Mouse (Mus musculus) thymus, adult 2 months (tissue): ENCODE data around the gene Hdac9. TPM values are rescaled to one million over a fixed set of nuclear protein-coding genes. Genes with fewer than 3 reads are reported as not detected.

ENCODE experiments used
- DNase-seq: peaks from one replicate; pipeline ENCODE4 v3.0.0; 2021
- H3K27ac ChIP-seq: fragments of 200-500 bp; 2 replicates; pipeline ENCODE4 v1.5.1; 2012; ENCODE audit warnings: low read length, control low read depth; ENCODE audit not compliant: control insufficient read depth, insufficient read depth
- H3K27me3 ChIP-seq: fragments of 200-500 bp; 2 replicates; pipeline ENCODE4 v1.6.1; 2012; ENCODE audit warnings: mild to moderate bottlenecking, low read length, moderate library complexity, mixed read lengths; ENCODE audit not compliant: control insufficient read depth, insufficient read depth
- H3K36me3 ChIP-seq: fragments of 200-500 bp; 2 replicates; pipeline ENCODE4 v1.6.1; 2012; ENCODE audit warnings: mild to moderate bottlenecking, low read length, moderate library complexity; ENCODE audit not compliant: control insufficient read depth, insufficient read depth
- H3K4me1 ChIP-seq: fragments of 200-500 bp; replicated peaks from 2 replicates; pipeline ENCODE4 v1.6.1; 2012; ENCODE audit warnings: low read length; ENCODE audit not compliant: control insufficient read depth, insufficient read depth
- H3K4me3 ChIP-seq: fragments of 200-500 bp; 2 replicates; pipeline ENCODE4 v1.5.1; 2012; ENCODE audit warnings: mild to moderate bottlenecking, low read length, control low read depth, moderate library complexity; ENCODE audit not compliant: control insufficient read depth, insufficient read depth
- CTCF ChIP-seq: fragments of 200-500 bp; IDR thresholded peaks from 2 replicates; pipeline ENCODE4 v1.5.1; 2012; ENCODE audit warnings: mild to moderate bottlenecking, control low read depth, low read length, moderate library complexity, borderline replicate concordance; ENCODE audit not compliant: control insufficient read depth, poor library complexity, insufficient read depth; ENCODE audit errors: extremely low read depth
- POLR2A ChIP-seq: fragments of 200-500 bp; IDR thresholded peaks from 2 replicates; pipeline ENCODE4 v1.6.1; 2012; ENCODE audit warnings: mild to moderate bottlenecking, low read length, control low read depth, moderate library complexity; ENCODE audit not compliant: control insufficient read depth, poor library complexity, insufficient read depth; ENCODE audit errors: extremely low read depth
- WGBS: fragments of 180-500 bp; shearing (Covaris S2); methylation state at CpG from one replicate; pipeline ENCODE4 v1.1.7; 2018; 5-methylcytosine and 5-hydroxymethylcytosine counted together
- polyA plus RNA-seq: library from polyadenylated mRNA; depleted of rRNA; stranded (reverse); fragments of >200 nt; gene quantifications from 2 replicates; pipeline ENCODE4 v1.2.3, GENCODE M21; 2012

Gene Hdac9
- polyA plus RNA-seq, 1 experiment, result 1.9 TPM

- no peak for DNase-seq
- no peak for TF ChIP-seq CTCF
- no peak for TF ChIP-seq POLR2A
- Histone ChIP-seq H3K4me1 (no peaks in the 10 kb centered on the region), H3K4me3 (no peak overlapping the region), H3K36me3 (no peaks in the 10 kb centered on the region), H3K27me3 (no peaks in the 10 kb centered on the region), H3K27ac (no peak overlapping the region)
- 94% methylated on average over 3 of the region's 3 CpGs for WGBS
These were observed 522.6 kb downstream of the Hdac9 start for GRCm38 (mm10) chr12:34394342-34394741.

- Histone ChIP-seq H3K27ac (no peak overlapping the region), H3K27me3 (no peaks in the 10 kb centered on the region), H3K4me3 (no peak overlapping the region), H3K36me3 (no peaks in the 10 kb centered on the region), H3K4me1 (no peaks in the 10 kb centered on the region)
- WGBS, result 52% methylated on average over 1 of the region's 1 CpGs
- no peak for TF ChIP-seq POLR2A
- TF ChIP-seq CTCF, result no peak
- no peak for DNase-seq
These were observed 537.2 kb downstream of the Hdac9 start for GRCm38 (mm10) chr12:34379681-34380080.

GRCm38 (mm10) chr12:34378637-34379036 lies 538.3 kb downstream of the Hdac9 start:
- WGBS, result 96% methylated on average over 4 of the region's 4 CpGs
- H3K27me3 ChIP-seq, result no peaks in the 10 kb centered on the region
- H3K4me1 ChIP-seq, result no peaks in the 10 kb centered on the region
- H3K27ac ChIP-seq, result no peak overlapping the region
- TF ChIP-seq CTCF (no peak), POLR2A (no peak)
- H3K4me3 ChIP-seq, result no peak overlapping the region
- no peaks in the 10 kb centered on the region for H3K36me3 ChIP-seq
- no peak for DNase-seq

- Histone ChIP-seq H3K36me3 (no peaks in the 10 kb centered on the region), H3K27me3 (no peaks in the 10 kb centered on the region), H3K4me1 (no peaks in the 10 kb centered on the region), H3K27ac (no peak overlapping the region), H3K4me3 (no peak overlapping the region)
- TF ChIP-seq CTCF (no peak), POLR2A (no peak)
- WGBS, result 95% methylated on average over 6 of the region's 6 CpGs
- no peak for DNase-seq
These were observed 565.0 kb downstream of the Hdac9 start for GRCm38 (mm10) chr12:34351906-34352305.

- TF ChIP-seq POLR2A (no peak), CTCF (no peak)
- no peak for DNase-seq
- 96% methylated on average over 2 of the region's 2 CpGs for WGBS
- Histone ChIP-seq H3K27ac (no peak overlapping the region), H3K36me3 (no peaks in the 10 kb centered on the region), H3K4me1 (no peaks in the 10 kb centered on the region), H3K27me3 (no peaks in the 10 kb centered on the region), H3K4me3 (no peak overlapping the region)
These were observed 569.4 kb downstream of the Hdac9 start for GRCm38 (mm10) chr12:34347529-34347928.

- no peak for DNase-seq
- 93% methylated on average over 2 of the region's 2 CpGs for WGBS
These were observed 574.1 kb downstream of the Hdac9 start for GRCm38 (mm10) chr12:34342761-34343160.

GRCm38 (mm10) chr12:34338886-34339285 lies 578.0 kb downstream of the Hdac9 start:
- no peak for DNase-seq
- 22% methylated on average over 4 of the region's 4 CpGs for WGBS
- no peak for TF ChIP-seq POLR2A
- no peak for TF ChIP-seq CTCF
- H3K27me3 ChIP-seq, result no peaks in the 10 kb centered on the region
- no peak overlapping the region for H3K27ac ChIP-seq
- no peaks in the 10 kb centered on the region for H3K36me3 ChIP-seq
- H3K4me1 ChIP-seq, result no peaks in the 10 kb centered on the region
- H3K4me3 ChIP-seq, result no peak overlapping the region

More at GRCm38 (mm10) chr12:34342761-34343160, 574.1 kb downstream of the Hdac9 start:
- no peaks in the 10 kb centered on the region for H3K36me3 ChIP-seq
- H3K4me1 ChIP-seq, result no peaks in the 10 kb centered on the region
- H3K27me3 ChIP-seq, result no peaks in the 10 kb centered on the region
- TF ChIP-seq POLR2A, result no peak
- no peak for TF ChIP-seq CTCF
- no peak overlapping the region for H3K4me3 ChIP-seq
- no peak overlapping the region for H3K27ac ChIP-seq
